Mouse (Mus musculus): ENCODE measurements at regions not wholly inside any gene's neighbourhood (a gene's known extent, or its start where the extent isn't known, plus 50 kb on each side); places are given as distances from the start of the nearest gene placed in this dataset.

DNA sequence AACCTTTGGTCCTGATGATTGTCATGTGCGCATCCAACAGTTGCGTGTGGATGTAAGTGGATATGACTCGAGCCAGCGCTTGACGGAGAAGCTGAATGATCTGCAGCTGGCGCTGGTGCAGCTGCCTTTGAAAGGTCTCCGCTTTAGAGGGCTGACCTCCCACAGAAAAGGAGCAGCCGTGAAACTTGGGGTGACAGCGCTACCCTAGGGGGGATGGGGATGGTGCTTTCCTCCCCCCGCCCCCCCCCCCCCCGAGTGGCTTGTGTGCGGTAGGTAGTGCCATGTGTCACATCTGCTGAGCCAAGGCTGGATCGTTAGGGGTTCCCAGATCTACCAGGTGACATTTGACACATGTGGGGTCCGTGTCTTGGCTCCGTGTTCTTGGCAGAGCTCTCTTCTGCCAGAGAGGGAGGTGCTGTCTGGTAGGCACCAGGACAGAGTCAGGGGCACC, 118.7 kb downstream of the Asb1 start:
- TF ChIP-seq CTCF (IDR thresholded peaks at IDR 0.05) (no peak), POLR2A (IDR thresholded peaks at IDR 0.05; ENCODE audit: insufficient read depth, low read depth, low read length) (no peak), EP300 (IDR thresholded peaks at IDR 0.05; ENCODE audit: insufficient read depth, low read depth, low read length) (no peak)
